Mouse (Mus musculus) cerebellum, postnatal 36 days (tissue): ENCODE results near the gene Slc15a5.
A peak's percentile ranks its signal among the peaks of the same experiment; 100 is the strongest.

ENCODE experiments used
- DNase-seq, 2 experiments: peaks; one replicate each; pipeline ENCODE4 v3.0.0; 2021 to 2022; ENCODE audit warnings: mixed read lengths in 2 of 2

The Slc15a5 gene

GRCm38 (mm10) chr6:137957630-137958029 lies 122.1 kb downstream of the Slc15a5 start:
- no peak for DNase-seq

- no peak for DNase-seq
These were observed 122.8 kb downstream of the Slc15a5 start for GRCm38 (mm10) chr6:137956783-137957429.

- no peak for DNase-seq
These were observed 133.2 kb downstream of the Slc15a5 start for GRCm38 (mm10) chr6:137946520-137946919.

- DNase-seq: no peak
These were observed 139.1 kb downstream of the Slc15a5 start for GRCm38 (mm10) chr6:137940374-137941218.

DNA sequence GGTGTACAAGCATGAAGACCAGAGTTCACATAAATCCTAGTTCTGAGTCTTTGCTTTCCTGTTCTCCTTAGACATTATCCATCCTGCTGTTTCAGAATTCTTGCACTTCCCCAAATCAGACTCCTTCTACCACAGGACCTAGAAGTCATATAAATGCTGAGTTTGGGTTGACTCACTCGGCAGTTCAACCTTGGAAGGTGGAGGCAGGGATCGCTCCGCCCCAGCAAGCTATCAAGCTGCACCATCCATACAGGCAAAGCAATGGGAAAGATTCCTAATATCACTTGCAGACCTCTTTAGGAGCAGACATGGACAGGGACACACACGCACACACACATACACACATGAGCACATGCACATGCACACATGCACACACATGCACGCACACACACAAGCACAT lies 142.2 kb downstream of the Slc15a5 start:
- DNase-seq: no peak

- DNase-seq: no peak
These were observed 143.4 kb downstream of the Slc15a5 start for GRCm38 (mm10) chr6:137936268-137936667.

- no peak for DNase-seq
These were observed 143.9 kb downstream of the Slc15a5 start for GRCm38 (mm10) chr6:137935857-137936256.

- DNase-seq: peak in 1 of 2 experiments; percentile 5
These were observed 144.4 kb downstream of the Slc15a5 start for GRCm38 (mm10) chr6:137935341-137935740.

GRCm38 (mm10) chr6:137934545-137935298 lies 145.0 kb downstream of the Slc15a5 start:
- peak; percentile 10 to 18 for DNase-seq
